Mouse (Mus musculus) midbrain, embryonic 15.5 days (tissue): Measurements from ENCODE around the gene Map3k20. TPM values are rescaled to one million over a fixed set of nuclear protein-coding genes. Genes with fewer than 3 reads are reported as not detected.

Source experiments
- ATAC-seq: fragments of 200-750 bp; cut with Nextera tagmentation; replicated peaks from 2 replicates; pipeline ENCODE4 v1.8.0; 2017; ENCODE audit warnings: moderate TSS enrichment
- H3K27ac ChIP-seq: fragments of 300-500 bp; sonication (generic); 2 replicates; pipeline ENCODE4 v1.5.1; 2015; ENCODE audit warnings: mild to moderate bottlenecking, inconsistent platforms
- H3K27me3 ChIP-seq: fragments of 300-500 bp; sonication (generic); replicated peaks from 2 replicates; pipeline ENCODE4 v1.6.1; 2015; ENCODE audit warnings: inconsistent platforms
- H3K36me3 ChIP-seq: fragments of 300-500 bp; sonication (generic); replicated peaks from 2 replicates; pipeline ENCODE4 v1.6.1; 2015; ENCODE audit warnings: inconsistent platforms
- H3K4me1 ChIP-seq: fragments of 300-500 bp; sonication (generic); 2 replicates; pipeline ENCODE4 v1.6.1; 2015; ENCODE audit warnings: inconsistent platforms
- H3K4me2 ChIP-seq: fragments of 300-500 bp; sonication (generic); 2 replicates; pipeline ENCODE4 v1.6.1; 2015; ENCODE audit warnings: inconsistent platforms, mild to moderate bottlenecking, moderate library complexity
- H3K4me3 ChIP-seq: fragments of 300-500 bp; sonication (generic); 2 replicates; pipeline ENCODE4 v1.5.1; 2015; ENCODE audit warnings: mild to moderate bottlenecking, inconsistent platforms
- H3K9ac ChIP-seq: fragments of 300-500 bp; sonication (generic); 2 replicates; pipeline ENCODE4 v1.6.1; 2015; ENCODE audit warnings: mild to moderate bottlenecking, inconsistent platforms
- H3K9me3 ChIP-seq: fragments of 300-500 bp; sonication (generic); 2 replicates; pipeline ENCODE4 v1.6.1; 2016; ENCODE audit warnings: inconsistent platforms
- WGBS: fragments of 180-500 bp; shearing (Covaris S2); methylation state at CpG from one replicate; pipeline ENCODE4 v1.1.7; 2015; ENCODE audit warnings: mixed read lengths; 5-methylcytosine and 5-hydroxymethylcytosine counted together
- polyA plus RNA-seq: library from polyadenylated mRNA; unstranded; fragments of >200 nt; fragmentation: Nextera tagmentation; extraction: Ambion mirVana; gene quantifications from 2 replicates; pipeline ENCODE4 v1.2.1, GENCODE M21; 2015

Gene Map3k20
- polyA plus RNA-seq, 1 experiment from 2014 or later, result 5.0 TPM

DNA sequence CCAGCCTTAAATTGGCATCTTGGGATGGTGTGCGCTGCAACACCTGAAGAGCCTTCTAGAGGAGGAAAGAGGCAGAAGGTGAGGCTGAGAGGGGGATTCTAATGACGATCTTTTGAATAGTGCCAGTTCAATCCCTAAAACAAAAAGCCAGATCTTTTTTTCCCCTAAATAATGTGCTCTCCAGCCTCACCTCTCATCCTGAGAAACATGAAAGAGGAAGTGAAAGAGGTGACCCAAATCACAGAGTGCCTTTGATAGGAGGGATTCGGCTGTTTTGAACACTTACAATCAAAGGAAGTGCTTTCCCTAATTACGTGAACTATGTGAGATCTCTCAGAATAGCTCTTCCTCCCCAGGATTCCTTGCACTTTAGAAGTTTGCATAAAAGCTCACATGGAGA lies 46.6 kb downstream of the Map3k20 start:
- Histone ChIP-seq H3K27me3 (no peaks in the 10 kb centered on the region), H3K27ac (no peak overlapping the region), H3K4me1 (no peaks in the 10 kb centered on the region), H3K4me3 (no peak overlapping the region), H3K4me2 (no peak overlapping the region), H3K36me3 (no peaks in the 10 kb centered on the region), H3K9ac (no peak overlapping the region), H3K9me3 (no peaks in the 10 kb centered on the region)
- no peak for ATAC-seq
- 67% methylated on average over 4 of the region's 4 CpGs for WGBS

- WGBS, result 78% methylated on average over 3 of the region's 3 CpGs
- no peak overlapping the region for H3K9ac ChIP-seq
- no peaks in the 10 kb centered on the region for H3K36me3 ChIP-seq
- no peak overlapping the region for H3K4me2 ChIP-seq
- no peaks in the 10 kb centered on the region for H3K9me3 ChIP-seq
- H3K4me1 ChIP-seq, result no peaks in the 10 kb centered on the region
- H3K27me3 ChIP-seq, result no peaks in the 10 kb centered on the region
- H3K4me3 ChIP-seq, result no peak overlapping the region
- no peak for ATAC-seq
- no peak overlapping the region for H3K27ac ChIP-seq
These were observed 47.8 kb downstream of the Map3k20 start for GRCm38 (mm10) chr2:72333210-72333609.

GRCm38 (mm10) chr2:72336840-72337239 lies 51.4 kb downstream of the Map3k20 start:
- no peaks in the 10 kb centered on the region for H3K36me3 ChIP-seq
- H3K4me1 ChIP-seq, result no peaks in the 10 kb centered on the region
- H3K9me3 ChIP-seq, result no peaks in the 10 kb centered on the region
- H3K4me3 ChIP-seq, result no peak overlapping the region
- no peaks in the 10 kb centered on the region for H3K27me3 ChIP-seq
- H3K4me2 ChIP-seq, result no peak overlapping the region
- WGBS, result 91% methylated on average over 3 of the region's 3 CpGs
- ATAC-seq, result no peak
- no peak overlapping the region for H3K27ac ChIP-seq
- no peak overlapping the region for H3K9ac ChIP-seq

- Histone ChIP-seq H3K27me3 (no peaks in the 10 kb centered on the region), H3K4me3 (no peak overlapping the region), H3K9me3 (no peaks in the 10 kb centered on the region), H3K4me1 (no peaks in the 10 kb centered on the region), H3K36me3 (no peaks in the 10 kb centered on the region), H3K4me2 (no peak overlapping the region), H3K9ac (no peak overlapping the region), H3K27ac (no peak overlapping the region)
- ATAC-seq, result no peak
- 88% methylated on average over 3 of the region's 3 CpGs for WGBS
These were observed 59.8 kb downstream of the Map3k20 start for GRCm38 (mm10) chr2:72345281-72345680.

DNA sequence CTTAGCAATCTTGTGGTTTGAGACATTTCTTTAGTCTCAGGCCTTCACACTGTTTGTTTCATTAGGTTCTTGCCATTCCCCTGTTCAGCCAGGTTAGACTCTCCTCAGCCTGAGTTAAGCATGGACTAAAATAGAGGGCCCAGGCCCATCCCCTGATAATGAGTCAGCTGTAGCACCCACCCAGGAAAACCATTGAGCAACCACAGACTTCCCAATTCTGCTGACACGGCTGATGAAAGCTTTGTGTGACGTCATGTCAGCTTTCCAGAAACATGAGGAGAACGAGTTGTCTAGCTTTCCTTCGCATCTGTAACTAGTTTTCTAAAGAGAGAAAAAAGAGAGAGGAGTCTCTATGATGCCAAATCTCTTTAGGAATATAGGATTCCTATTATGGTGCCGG lies 65.9 kb downstream of the Map3k20 start:
- ATAC-seq, result no peak
- Histone ChIP-seq H3K9me3 (no peaks in the 10 kb centered on the region), H3K9ac (no peak overlapping the region), H3K27me3 (no peaks in the 10 kb centered on the region), H3K36me3 (no peaks in the 10 kb centered on the region), H3K4me1 (no peaks in the 10 kb centered on the region), H3K4me3 (no peak overlapping the region), H3K4me2 (no peak overlapping the region), H3K27ac (no peak overlapping the region)
- 85% methylated on average over 5 of the region's 5 CpGs for WGBS

DNA sequence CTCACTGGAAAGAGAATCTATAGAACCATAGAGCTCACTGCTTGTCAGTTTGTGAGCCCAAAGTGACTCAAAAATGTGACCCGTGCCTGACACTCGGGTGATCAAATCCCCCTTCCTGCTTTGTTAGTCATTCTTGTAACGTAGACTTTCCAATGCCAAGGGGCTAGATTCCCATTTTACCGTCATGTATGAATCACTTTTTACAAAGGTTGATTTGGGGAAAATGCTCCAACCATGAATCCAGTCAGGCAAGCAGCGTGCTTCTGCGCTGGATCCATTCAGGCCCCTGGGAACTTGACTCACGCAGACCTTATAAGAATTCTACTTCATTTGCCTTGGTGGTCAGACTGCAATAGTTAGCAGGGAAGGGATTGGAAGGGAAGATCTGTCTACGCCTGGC lies 66.3 kb downstream of the Map3k20 start:
- 96% methylated on average over 8 of the region's 8 CpGs for WGBS
- no peak overlapping the region for H3K9ac ChIP-seq
- no peaks in the 10 kb centered on the region for H3K4me1 ChIP-seq
- H3K36me3 ChIP-seq, result no peaks in the 10 kb centered on the region
- H3K9me3 ChIP-seq, result no peaks in the 10 kb centered on the region
- ATAC-seq, result no peak
- no peak overlapping the region for H3K4me2 ChIP-seq
- no peak overlapping the region for H3K27ac ChIP-seq
- H3K4me3 ChIP-seq, result no peak overlapping the region
- H3K27me3 ChIP-seq, result no peaks in the 10 kb centered on the region

DNA sequence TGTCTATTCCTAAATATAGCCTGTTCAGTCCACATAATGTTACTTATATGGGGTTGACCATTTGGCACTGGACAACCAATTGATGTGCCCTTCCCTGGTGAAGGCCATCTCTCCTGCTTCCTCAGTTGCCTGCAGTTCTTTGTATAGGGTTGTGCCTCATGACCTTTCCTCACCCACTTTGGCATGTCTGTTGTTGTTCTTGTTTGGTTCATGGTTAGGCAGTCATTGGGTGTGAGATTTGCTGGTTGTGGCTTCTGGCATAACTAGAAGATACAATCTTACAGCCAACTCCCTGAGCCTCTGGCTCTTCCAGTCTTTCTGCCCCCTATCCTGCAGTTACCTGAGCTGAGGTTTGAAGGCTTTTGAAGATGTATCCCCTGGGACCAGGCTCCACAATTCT lies 67.3 kb downstream of the Map3k20 start:
- H3K4me3 ChIP-seq, result no peak overlapping the region
- no peaks in the 10 kb centered on the region for H3K4me1 ChIP-seq
- H3K36me3 ChIP-seq, result no peaks in the 10 kb centered on the region
- no peak overlapping the region for H3K9ac ChIP-seq
- H3K27me3 ChIP-seq, result no peaks in the 10 kb centered on the region
- no peak overlapping the region for H3K27ac ChIP-seq
- H3K9me3 ChIP-seq, result no peaks in the 10 kb centered on the region
- no peak overlapping the region for H3K4me2 ChIP-seq
- no peak for ATAC-seq

- Histone ChIP-seq H3K4me1 (no peaks in the 10 kb centered on the region), H3K9me3 (no peaks in the 10 kb centered on the region)
- 77% methylated on average over 10 of the region's 10 CpGs for WGBS
These were observed 71.0 kb downstream of the Map3k20 start for GRCm38 (mm10) chr2:72356471-72356870.

GRCm38 (mm10) chr2:72361572-72361971 lies 76.1 kb downstream of the Map3k20 start:
- H3K27me3 ChIP-seq, result no peaks in the 10 kb centered on the region
- H3K4me1 ChIP-seq, result no peaks in the 10 kb centered on the region
- 37% methylated on average over 3 of the region's 3 CpGs for WGBS
- no peaks in the 10 kb centered on the region for H3K36me3 ChIP-seq
- no peaks in the 10 kb centered on the region for H3K9me3 ChIP-seq
- H3K9ac ChIP-seq, result no peak overlapping the region
- no peak overlapping the region for H3K27ac ChIP-seq
- no peak overlapping the region for H3K4me3 ChIP-seq
- no peak overlapping the region for H3K4me2 ChIP-seq
- ATAC-seq, result no peak

More at GRCm38 (mm10) chr2:72356471-72356870, 71.0 kb downstream of the Map3k20 start:
- no peaks in the 10 kb centered on the region for H3K27me3 ChIP-seq
- no peak overlapping the region for H3K27ac ChIP-seq
- H3K9ac ChIP-seq, result no peak overlapping the region
- ATAC-seq, result no peak
- H3K4me3 ChIP-seq, result no peak overlapping the region
- no peaks in the 10 kb centered on the region for H3K36me3 ChIP-seq
- H3K4me2 ChIP-seq, result no peak overlapping the region

- Histone ChIP-seq H3K4me3 (no peak overlapping the region), H3K9ac (no peak overlapping the region), H3K4me1 (no peaks in the 10 kb centered on the region), H3K27me3 (no peaks in the 10 kb centered on the region), H3K27ac (no peak overlapping the region), H3K9me3 (no peaks in the 10 kb centered on the region), H3K36me3 (no peaks in the 10 kb centered on the region), H3K4me2 (no peak overlapping the region)
- ATAC-seq, result no peak
- 96% methylated on average over 1 of the region's 1 CpGs for WGBS
These were observed 78.0 kb downstream of the Map3k20 start for GRCm38 (mm10) chr2:72363449-72363848.

GRCm38 (mm10) chr2:72365930-72366329 lies 80.5 kb downstream of the Map3k20 start:
- H3K9ac ChIP-seq, result no peak overlapping the region
- no peak for ATAC-seq
- 66% methylated on average over 7 of the region's 7 CpGs for WGBS
- no peak overlapping the region for H3K4me3 ChIP-seq
- no peaks in the 10 kb centered on the region for H3K4me1 ChIP-seq
- H3K27me3 ChIP-seq, result no peaks in the 10 kb centered on the region
- no peak overlapping the region for H3K4me2 ChIP-seq
- no peaks in the 10 kb centered on the region for H3K36me3 ChIP-seq
- H3K27ac ChIP-seq, result no peak overlapping the region
- H3K9me3 ChIP-seq, result no peaks in the 10 kb centered on the region

GRCm38 (mm10) chr2:72366503-72366902 lies 81.1 kb downstream of the Map3k20 start:
- 63% methylated on average over 5 of the region's 5 CpGs for WGBS

DNA sequence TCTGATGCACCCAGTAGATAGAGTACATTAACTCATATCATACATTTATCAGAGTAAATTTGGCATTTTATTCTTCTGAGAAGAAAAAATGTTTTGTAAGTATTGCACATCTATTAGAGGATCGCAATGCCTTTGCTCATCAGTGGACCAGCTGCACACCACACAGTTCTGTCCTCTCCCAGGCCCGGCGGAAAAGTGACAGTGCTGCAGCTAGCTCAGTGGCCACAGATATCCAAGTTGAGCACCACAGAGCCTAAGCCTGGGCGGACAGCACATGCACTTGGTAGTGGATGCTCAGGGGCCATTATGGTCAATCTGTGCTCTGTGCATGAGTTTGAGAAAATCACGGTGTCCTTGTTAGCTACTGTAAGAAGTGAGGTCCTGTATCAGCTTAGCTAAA lies 82.4 kb downstream of the Map3k20 start:
- Histone ChIP-seq H3K9me3 (no peaks in the 10 kb centered on the region), H3K27me3 (no peaks in the 10 kb centered on the region), H3K9ac (no peak overlapping the region), H3K4me2 (no peak overlapping the region), H3K4me3 (no peak overlapping the region), H3K4me1 (no peaks in the 10 kb centered on the region), H3K36me3 (no peaks in the 10 kb centered on the region), H3K27ac (no peak overlapping the region)
- WGBS, result 97% methylated on average over 5 of the region's 5 CpGs
- ATAC-seq, result no peak

More at GRCm38 (mm10) chr2:72366503-72366902, 81.1 kb downstream of the Map3k20 start:
- ATAC-seq, result no peak
- H3K27me3 ChIP-seq, result no peaks in the 10 kb centered on the region
- H3K27ac ChIP-seq, result no peak overlapping the region
- no peaks in the 10 kb centered on the region for H3K36me3 ChIP-seq
- no peak overlapping the region for H3K9ac ChIP-seq
- no peak overlapping the region for H3K4me2 ChIP-seq
- no peaks in the 10 kb centered on the region for H3K4me1 ChIP-seq
- H3K4me3 ChIP-seq, result no peak overlapping the region
- no peaks in the 10 kb centered on the region for H3K9me3 ChIP-seq
